Mouse (Mus musculus): Measurements from ENCODE around the gene 4930435E12Rik. TPM values are rescaled to one million over a fixed set of nuclear protein-coding genes. Genes with fewer than 3 reads are reported as not detected.
A peak's percentile ranks its signal among the peaks of the same experiment; 100 is the strongest.

Gene 4930435E12Rik
- total RNA-seq, 2 experiments from 2014 or later, result not detected

DNA sequence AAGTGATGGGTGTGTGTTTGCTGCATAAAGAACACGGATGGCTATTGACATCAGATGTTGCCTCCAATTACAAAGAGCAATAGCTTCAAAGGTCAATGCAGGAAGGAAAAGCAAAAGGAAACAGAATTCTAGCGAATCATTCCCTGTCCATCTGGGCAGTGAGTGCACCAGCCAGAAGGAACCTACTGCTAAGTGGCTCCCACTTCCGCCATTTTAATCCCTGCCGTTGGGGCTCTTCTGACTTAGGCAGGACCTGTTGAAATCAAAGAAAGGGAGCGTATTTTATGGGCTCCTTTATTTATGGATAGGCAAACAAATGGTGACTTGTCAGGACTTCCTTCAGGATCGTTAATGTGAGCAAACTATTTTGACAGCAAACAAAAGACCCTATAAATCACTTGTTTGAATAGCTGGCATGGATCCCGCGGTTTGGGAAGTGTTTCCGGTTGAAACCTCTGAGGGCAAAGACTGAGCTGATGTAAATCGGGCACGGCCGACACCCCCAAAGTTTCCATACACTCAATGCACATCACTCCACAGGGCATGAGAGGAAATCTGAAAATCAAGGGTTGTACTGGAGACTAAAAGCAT lies 55.5 kb downstream of the 4930435E12Rik start:
- no peak for DNase-seq (ENCODE audit: extremely low spot score in 1 of 2, low spot score in 1 of 2)

GRCm38 (mm10) chr16:38771145-38771544 lies 57.4 kb downstream of the 4930435E12Rik start:
- DNase-seq (ENCODE audit: extremely low spot score in 1 of 2, low spot score in 1 of 2), result no peak

DNA sequence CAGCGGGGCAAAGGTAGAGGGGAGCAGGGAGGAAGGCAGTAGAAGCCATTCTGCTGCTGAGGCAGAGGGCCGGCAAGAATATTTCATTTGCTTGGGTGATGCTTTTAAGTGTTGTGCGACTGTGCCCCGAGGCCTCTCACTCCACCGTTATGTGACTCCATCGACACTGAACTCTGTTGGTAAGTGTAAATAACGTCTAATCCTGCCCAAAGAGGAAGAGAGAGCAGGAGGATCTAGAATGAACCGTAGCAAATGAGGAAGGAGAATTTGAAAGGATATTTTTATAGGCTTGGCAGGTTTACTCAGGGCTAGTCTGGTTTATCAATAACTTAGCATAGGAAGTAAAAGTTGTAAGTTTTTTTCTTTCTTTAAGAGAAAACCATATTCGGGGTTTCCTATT lies 59.0 kb downstream of the 4930435E12Rik start:
- DNase-seq (ENCODE audit: extremely low spot score in 1 of 2, low spot score in 1 of 2), result no peak

GRCm38 (mm10) chr16:38768386-38768785 lies 60.2 kb downstream of the 4930435E12Rik start:
- DNase-seq (ENCODE audit: extremely low spot score in 1 of 2, low spot score in 1 of 2), result no peak

DNA sequence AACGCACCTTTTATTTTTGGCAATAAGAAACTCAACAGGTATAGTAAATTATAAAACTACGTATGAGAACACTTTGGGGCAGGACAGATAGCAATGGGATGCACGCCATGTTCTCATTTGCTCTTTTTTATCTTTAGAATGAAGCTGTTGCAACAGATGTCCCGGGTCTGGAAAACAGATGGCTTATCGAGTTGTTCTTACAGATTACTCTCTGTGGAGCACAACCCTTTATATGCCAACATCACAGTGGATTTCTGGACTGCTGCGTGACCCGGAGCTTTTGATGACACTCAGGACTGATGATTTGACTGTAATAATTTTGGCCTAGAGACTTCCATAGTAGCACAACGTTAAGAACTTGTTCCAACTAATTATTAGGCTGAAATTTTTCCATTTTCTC lies 60.8 kb downstream of the 4930435E12Rik start:
- DNase-seq (ENCODE audit: extremely low spot score in 1 of 2, low spot score in 1 of 2), result peak in 1 of 2 experiments; percentile 54

- DNase-seq (ENCODE audit: extremely low spot score in 1 of 2, low spot score in 1 of 2), result no peak
Measured at GRCm38 (mm10) chr16:38766671-38767070, 61.9 kb downstream of the 4930435E12Rik start.

- no peak for DNase-seq (ENCODE audit: extremely low spot score in 1 of 2, low spot score in 1 of 2)
Measured at GRCm38 (mm10) chr16:38763508-38763907, 65.0 kb downstream of the 4930435E12Rik start.

- no peak for DNase-seq (ENCODE audit: extremely low spot score in 1 of 2, low spot score in 1 of 2)
Measured at GRCm38 (mm10) chr16:38762401-38762800, 66.1 kb downstream of the 4930435E12Rik start.

Other genes starting within 250 kb of the 4930435E12Rik start
- 10 to 100 TPM; 18.1 to 18.7 TPM for gene Arhgap31, start 115.5 kb downstream of the 4930435E12Rik start, total RNA-seq (2021)
- 10 to 100 TPM; 32.9 to 34.2 TPM for gene B4galt4, start 86.5 kb downstream of the 4930435E12Rik start, total RNA-seq (2021)
- gene Upk1b, start 28.4 kb downstream of the 4930435E12Rik start, total RNA-seq (2021), result 1 to 10 TPM; 1.2 to 1.6 TPM
- gene Igsf11, start 63.9 kb upstream of the 4930435E12Rik start, total RNA-seq (2021), result 10 to 100 TPM; 38.7 to 46.0 TPM